Mouse (Mus musculus): ENCODE data around the gene Thada.
"Not testable (repeated sequence)": the region's sequence is repeated elsewhere in the genome, so short reads cannot be mapped to it uniquely, and the experiment has no call there.

The Thada gene

DNA sequence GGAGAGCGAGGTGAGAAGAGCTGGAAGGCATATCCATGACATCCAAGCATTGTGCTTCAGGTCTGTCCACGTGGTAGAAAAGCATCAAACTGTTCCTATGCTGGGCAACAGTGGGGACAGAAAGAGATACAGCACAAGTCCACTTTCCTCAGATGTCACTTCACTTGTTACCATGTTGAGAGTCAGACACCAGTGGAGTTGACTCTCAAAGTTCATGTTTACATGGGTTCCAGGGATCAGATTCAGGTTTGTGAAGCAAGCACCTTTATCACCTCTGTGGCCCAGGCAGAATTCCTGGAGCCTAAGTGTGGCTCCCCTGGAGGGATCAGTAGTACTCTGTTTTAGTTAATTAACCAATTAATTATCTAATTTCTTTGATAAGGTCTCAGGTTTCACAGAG is 232.2 kb downstream of the Thada start:
- DNase-seq (ENCODE audit: extremely low read depth, insufficient read length, low spot score) = no peak

DNA sequence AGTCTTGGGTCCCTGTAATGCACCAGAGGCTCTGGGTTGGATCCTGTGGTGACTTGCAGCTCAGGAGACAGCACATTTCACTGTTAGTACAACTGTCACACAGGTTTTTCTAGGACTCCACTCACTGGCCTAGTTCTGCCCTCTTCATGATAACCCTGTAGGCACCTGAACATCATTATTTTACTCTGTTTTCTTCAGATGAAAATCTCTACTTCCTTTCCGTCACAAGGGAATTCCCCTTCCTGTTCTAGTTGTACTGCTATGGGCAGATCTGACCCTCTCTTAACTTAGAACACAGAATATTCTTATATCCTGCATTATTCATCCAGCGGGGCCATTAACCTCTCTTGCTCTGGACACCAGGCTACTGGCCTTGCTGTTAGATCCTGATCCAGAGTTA is 234.6 kb downstream of the Thada start:
- DNase-seq (ENCODE audit: extremely low read depth, insufficient read length, low spot score) = no peak

DNA sequence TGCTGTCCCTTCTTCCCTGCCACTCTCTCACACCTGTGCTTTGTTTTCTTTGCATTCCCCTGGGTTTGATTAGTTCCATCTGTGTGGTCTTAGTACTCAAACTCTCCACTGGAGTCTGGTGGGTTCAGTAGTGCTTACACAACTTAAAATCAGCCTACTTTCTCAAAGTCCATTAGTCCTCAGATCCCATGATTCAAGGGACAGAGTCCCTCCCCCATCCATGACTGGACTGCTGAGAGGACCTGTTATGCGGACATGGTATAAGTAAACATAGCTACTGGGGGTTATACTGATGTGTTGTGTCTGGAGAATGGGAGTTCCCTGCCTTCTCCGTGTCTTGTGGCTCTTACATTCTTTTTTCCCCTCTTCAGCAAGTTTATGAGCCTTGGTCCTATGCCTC is 237.8 kb downstream of the Thada start:
- no peak for DNase-seq (ENCODE audit: extremely low read depth, insufficient read length, low spot score)

DNA sequence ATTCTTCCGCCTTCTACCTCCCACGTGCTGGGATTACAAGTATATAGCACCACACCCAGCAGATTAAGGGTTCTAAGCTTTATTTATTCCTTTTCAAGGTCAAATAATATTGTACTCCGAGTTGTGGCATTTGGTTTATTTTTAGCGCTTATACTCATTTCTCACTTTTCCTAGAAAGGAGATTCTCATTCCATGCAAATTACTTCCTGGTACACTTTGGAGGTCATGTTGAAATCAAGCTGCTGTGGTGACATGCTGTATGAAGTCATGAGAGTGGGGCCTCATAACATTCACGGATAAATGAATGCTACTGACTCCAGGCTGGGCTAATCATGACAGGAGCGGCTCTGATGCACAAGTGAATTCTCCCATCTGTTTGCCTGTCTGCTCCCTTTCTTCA is 239.3 kb downstream of the Thada start:
- no peak for DNase-seq (ENCODE audit: extremely low read depth, insufficient read length, low spot score)

DNA sequence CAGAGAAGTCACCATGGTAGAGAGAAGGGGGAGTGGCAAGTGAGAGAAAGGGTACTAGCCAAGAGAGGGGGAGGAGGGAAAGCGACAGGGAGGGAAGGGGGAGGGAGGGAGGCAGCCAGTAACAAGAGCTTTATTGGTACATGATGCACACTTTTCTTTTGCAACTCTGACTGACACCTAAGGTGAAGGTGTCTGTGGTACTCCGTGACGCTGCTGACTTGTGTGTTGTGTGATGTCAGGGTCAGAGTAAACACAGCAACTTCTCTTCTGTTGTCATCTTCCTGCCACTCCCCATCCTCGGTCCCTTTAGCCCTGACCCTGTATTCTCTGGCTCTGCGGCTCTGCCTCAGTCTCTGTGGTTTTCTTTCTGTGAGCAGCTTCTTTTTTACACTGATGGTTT is 239.8 kb downstream of the Thada start:
- DNase-seq (ENCODE audit: extremely low read depth, insufficient read length, low spot score) = no peak

DNA sequence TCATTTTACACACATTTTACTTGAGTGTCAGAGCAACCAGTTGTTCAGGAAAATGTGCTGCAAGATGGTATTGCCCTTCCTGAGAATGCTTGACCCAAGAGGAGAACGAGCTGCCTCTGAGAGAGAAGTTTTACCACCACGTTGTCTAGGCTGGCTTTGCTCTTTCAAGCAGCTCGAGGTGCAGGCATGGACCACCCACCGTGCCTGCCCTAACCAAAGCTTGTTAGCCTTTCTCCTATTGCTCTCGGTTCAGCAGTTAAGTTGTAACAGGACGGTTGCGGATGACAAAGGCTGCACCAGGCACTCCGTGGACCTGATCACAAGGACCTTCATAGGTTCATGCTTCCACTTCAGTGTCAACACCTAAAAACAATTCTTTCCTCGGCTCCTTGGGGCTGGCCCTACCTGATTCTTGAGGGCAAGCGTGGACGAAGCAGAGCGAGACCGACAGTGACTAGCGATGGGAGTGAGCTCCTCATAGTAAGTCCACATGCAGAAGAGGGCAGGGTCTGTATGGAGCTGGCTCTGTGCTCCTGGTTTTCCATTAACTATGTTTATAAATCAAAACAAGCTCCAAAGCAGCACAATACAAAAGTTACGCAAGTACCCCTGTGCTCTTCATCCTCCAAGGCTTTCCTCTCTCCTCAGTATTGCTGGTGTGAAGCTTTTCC is 241.7 kb downstream of the Thada start:
- DNase-seq (ENCODE audit: extremely low read depth, insufficient read length, low spot score) = no peak

DNA sequence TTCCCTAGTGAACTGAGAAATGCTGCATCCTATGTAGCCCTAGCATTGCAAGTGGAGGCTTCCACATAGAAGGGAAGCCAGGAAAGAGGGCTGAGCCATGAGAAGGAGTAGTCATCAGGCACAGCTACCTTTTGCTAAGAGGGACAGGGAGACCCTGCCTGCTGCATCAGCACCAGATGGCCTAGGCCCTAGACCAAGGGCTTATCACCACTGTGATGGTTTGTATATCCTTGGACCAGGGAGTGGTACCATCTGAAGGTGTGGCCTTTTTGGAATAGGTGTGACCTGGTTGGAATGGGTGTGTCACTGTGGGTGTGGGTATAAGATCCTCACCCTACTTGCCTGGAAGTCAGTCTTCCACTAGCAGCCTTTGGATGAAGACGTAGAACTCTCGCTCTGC is 247.2 kb downstream of the Thada start:
- DNase-seq (ENCODE audit: extremely low read depth, insufficient read length, low spot score) = not testable (repeated sequence)

DNA sequence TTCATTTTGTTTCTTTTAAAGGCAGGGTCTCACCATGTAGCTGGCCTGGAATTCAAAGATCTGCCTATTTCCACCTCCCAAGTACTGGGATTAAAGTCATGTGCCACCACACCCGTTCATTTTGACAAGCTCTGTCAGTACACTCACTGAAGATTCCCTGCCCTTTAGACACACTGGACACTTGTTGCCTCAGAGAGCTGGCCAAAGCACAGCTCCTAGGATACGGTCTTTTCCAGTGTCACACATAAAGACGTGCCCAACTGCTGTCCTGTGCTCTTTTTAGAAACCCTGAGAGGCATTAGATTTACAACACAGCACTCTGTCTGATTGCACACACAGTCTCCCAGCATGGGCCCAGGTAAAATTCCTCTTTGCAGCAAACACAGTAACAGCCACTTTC is 248.3 kb downstream of the Thada start:
- DNase-seq (ENCODE audit: extremely low read depth, insufficient read length, low spot score) = no peak

DNA sequence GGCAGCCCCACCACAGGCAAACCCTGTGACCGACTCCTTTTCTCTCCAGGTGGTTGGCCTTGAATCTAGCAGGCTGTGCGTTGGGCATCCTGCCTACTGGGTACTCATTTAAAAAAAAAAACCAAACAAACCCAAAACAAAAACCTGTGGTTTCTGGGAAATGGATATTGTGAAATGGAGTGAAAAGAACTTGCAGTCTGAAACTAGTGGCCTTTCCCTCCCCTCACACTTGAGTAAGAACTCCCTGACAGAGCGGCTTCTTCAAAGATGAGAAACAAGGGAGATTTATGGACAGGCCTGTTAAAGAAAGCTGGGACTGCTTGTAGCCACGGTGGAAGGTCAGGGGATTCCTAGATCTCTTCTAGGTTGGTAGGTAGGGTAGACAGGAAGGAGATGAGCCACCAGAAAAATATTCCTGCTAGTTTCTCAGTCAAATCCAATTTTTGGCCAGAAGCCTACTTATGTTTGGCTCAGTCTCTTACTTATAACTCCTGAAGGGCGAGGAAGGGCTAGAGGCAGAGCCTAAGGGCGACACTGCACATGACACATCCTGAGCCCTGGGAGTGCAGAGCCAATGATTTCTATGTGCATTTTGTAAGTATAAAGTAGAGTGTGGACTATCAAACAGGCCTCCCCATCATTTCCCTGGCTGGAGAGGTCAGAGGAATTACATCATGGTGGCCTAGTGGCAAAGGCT is 250.6 kb downstream of the Thada start:
- peak; percentile 75 for DNase-seq (ENCODE audit: extremely low read depth, insufficient read length, low spot score)

DNA sequence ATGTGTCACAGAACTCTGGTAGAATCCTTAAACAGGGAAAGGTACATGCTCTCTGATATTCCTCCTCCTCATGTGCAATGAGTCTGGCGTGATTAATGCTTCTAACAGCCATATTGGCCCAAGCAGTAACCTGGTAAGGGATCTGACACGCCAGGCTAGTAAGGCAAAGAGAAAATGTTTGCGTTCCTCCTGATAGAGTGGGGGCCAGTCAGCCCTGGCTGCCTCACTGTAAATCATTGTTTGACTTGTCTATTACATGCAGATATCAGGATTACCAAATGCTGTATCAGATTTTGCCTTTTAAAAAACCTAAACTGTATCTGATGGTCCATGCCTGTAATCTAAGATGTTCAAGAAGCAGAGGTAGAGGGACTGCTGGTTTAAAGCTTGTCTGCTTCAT is 252.5 kb downstream of the Thada start:
- no peak for DNase-seq (ENCODE audit: extremely low read depth, insufficient read length, low spot score)

DNA sequence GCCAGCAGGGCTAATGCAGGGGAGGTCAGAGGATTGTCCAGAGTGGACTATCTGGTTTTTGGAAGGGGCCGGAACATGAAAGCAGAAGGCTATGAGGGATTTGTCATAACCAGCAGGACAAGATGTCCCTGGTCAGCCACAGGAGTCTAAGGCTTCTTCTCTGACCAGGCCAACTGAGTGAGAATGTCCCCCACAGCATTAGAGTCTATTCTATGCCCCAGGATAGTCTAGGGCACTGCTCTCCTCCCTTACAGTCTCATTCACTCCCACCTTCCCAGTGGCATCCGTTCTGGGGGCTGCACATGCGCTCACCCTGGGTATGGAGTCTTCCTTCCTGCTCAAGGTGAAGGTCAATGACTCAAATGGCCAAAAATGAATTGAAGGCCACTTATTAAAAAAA is 258.4 kb downstream of the Thada start:
- no peak for DNase-seq (ENCODE audit: extremely low read depth, insufficient read length, low spot score)

DNA sequence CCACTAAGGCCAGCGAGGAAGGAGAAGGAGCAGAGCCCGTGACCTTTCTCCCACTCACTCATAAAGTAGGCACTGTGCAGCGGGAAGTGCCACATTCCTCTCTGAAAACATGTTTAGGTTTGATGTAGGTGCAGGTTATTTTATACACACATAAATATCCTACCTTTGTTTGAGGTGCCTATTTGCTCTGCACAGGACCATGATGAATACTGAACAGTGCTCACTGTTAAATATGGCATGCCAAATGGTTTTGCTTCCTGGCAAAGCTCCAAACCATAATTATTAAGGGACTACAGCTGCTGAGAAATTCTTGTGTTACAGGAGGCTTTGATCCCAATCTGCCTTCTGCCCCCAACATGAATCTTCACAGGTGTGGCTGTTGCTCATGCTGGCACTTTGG is 259.8 kb downstream of the Thada start:
- DNase-seq (ENCODE audit: extremely low read depth, insufficient read length, low spot score) = no peak

DNA sequence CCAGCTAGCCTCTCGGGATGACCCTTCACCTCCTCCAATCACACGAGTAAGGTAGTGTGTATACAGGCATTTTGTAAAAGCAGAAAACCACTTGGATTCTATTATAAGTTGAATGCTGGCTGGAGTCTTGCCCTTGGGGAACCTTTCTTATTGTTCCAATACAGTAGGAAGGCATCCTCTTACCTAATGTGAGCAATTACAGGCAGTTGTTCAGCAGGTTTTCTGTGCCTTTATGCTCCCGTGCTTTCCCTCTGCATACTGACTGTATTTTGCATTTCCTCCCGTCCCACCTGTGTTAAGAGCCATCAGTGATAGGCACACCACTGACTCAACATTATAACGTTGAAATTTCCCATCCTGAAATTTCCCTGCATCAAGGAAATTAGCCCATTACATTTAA is 261.0 kb downstream of the Thada start:
- DNase-seq (ENCODE audit: extremely low read depth, insufficient read length, low spot score) = no peak

DNA sequence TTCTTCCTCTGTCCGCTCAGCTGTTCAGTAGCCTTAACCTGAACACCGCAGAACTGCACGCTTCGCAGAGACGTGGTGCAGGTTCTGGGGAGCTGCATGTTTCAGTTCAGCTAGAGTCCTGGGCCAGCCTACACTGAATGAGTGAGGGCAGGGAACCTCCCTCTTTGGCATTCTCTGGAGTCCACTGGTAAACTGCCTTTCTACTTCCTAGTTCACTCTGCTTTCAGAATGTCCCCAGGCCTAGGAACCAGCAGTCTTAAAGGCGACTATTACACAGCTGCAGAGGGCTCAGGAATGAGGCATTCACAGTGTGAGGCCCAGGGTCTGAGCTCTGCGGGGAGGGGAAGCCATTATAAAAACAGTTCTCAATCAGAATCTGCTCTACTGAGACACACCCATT is 262.7 kb downstream of the Thada start:
- no peak for DNase-seq (ENCODE audit: extremely low read depth, insufficient read length, low spot score)

DNA sequence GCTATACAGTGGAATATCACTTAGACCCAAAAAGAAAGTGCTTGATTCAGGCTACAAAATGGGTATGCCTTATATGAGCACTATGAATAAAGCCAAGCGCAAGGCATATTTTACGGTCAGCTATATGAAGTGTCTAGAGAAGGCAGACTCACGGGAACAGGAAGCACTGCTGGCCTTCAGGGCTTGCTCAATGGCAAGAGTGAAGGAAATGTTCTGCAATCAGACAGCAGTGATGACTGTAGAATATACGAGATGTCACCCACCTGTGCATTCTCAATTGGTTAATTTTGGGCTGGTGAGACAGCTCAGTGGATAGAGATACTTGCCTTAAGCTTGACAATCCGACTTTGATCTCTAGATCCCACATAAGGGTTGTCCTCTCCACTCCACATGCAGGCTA is 264.8 kb downstream of the Thada start:
- DNase-seq (ENCODE audit: extremely low read depth, insufficient read length, low spot score) = no peak

DNA sequence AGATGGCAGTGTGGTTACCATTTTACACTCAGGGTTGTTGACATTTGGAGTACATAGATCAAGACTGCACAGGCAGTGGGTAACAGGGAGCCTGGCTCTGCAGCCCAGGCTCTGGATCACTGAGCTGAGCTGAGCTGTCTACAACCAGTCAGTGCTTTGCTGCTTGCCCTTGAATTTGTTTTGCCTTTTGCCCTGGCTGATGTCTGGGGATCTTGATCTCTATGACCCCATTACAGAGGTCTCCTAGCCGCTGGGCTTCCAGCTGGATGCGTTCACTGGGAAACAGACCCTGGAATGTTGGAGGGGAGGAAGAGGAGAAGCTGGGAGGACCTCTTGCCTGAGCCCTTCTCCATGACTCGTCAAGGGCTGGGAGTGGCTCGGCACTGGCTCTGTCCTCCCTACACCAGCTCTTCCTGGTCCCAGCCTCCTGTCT is 268.1 kb downstream of the Thada start:
- DNase-seq (ENCODE audit: extremely low read depth, insufficient read length, low spot score) = no peak

DNA sequence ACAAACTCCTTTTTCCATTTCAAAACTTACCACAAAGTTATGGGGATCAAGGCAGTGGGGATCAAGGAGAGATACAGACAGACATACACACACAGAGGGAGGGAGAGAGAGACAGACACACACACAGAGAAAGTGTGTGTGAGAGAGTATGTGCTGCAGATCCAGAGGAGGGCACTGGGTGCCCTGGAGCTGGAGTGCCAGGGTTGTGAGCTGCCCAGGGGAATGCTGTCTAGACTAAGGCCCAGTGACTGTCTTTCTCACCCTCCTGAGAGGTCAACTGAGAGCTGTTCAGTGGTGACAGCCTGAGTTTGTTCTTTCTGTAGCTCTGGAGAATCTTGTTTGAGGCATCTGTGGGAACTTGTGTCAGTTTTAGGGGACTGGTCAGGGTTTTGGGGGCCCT is 269.7 kb downstream of the Thada start:
- DNase-seq (ENCODE audit: extremely low read depth, insufficient read length, low spot score) = no peak

DNA sequence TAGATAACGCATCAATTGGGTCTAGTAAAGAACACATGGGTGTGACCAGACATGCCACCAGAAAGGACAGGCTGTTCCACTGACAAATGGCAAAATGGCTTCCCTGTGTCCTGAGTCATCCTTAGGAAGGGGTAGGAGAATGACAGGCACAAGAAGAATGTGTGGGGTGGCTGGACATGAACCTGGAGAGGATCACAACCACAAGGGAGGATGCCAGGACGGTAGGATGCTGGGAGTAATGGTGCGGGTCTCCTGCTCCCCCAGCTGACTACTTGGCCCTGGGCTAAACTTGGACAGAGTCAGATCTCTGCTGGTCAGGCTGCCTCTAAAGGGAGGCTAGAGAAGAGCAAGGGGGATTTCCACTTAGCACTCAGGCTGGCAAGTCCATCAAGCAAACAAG is 270.2 kb downstream of the Thada start:
- peak; percentile 73 for DNase-seq (ENCODE audit: extremely low read depth, insufficient read length, low spot score)

DNA sequence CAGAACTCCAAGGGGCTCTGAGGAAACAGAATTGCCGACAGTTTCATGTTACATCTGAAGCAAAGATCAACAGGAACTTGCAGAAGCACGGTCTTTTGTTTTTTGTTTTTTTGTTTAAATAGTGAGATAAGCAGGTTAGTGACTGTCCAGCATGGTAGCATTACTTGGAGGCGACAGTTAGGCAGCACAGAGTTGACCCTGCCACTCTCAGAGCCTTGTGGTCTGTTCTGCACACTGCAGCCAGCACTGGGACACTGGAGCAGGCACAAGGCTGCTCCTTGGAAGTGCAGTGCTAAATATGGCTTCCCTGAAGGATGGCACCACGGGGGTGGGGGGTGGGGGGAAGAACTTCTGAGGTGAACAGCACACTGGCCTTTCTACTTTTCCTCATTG is 271.0 kb downstream of the Thada start:
- DNase-seq (ENCODE audit: extremely low read depth, insufficient read length, low spot score) = no peak

DNA sequence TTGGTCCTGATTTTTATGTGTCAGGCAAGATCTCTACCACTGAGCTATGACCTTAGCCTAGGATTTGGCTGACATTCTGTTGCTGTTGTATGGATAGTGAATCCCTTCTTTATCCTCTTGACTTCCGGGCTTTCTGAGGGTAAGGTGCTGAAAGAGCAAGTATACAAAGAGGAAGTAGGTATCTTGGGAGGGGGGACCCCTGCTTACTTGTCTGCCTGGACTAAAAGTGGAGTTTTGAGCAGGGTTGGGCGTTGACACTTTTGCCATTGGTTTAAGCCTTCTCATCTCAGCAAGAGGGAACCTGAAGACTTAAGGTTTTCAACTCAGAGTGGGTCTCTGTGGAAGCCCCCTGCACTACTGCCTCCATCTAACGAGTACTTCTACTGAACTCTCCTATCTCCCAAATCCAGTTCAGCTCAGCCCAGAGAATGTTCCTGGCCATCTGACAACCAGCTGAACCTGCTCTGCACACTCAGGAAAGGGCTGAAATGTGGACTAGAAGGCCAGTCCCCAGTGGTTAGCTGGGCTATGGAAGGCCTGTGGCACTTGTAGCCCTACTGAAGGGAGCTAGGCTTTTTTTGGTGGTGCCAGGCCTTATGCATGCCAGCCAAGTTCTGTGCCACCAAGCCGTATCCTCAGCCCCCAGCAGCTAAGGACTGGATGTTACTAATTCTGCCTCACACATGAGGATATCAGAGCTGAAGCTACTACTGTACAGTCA is 271.6 kb downstream of the Thada start:
- DNase-seq (ENCODE audit: extremely low read depth, insufficient read length, low spot score) = no peak

DNA sequence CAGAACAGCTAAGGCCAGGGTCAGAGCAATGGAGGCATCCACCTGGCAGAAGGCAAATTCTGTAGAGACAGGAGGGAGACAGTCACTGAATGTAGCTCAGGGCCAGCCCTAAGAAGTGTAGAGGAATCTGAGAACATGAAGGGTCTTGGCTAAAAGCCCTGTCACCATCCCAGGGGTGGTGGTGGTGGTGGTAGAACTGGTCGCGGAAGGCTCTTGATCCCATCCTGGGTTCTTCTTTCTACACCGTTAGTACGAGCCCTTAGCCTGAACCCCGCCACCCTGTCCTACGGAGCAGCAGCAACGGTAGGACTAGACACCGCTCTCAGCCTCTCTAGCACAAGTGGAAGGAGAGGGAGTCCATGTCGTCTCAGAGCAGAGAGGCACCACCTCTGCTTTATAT is 272.6 kb downstream of the Thada start:
- no peak for DNase-seq (ENCODE audit: extremely low read depth, insufficient read length, low spot score)

DNA sequence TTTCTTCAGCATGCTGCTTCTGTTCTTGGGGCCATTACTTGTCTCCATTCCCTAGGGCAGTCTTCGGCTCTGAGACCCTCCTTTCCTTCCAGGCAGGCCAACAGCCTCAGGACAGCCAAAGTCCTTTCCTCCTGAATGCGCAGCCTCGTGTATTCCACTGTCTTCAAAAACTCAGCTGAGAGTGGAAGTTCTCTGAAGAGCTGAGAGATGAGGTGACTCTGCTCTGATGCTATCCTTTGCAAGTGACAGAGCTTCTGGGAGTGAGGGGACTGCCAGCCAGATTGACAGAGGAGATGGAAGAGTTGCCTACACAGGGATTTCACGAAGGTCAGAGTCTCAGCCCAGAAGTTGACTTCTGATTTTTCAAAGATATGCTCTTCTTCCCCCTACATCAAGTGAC is 274.1 kb downstream of the Thada start:
- no peak for DNase-seq (ENCODE audit: extremely low read depth, insufficient read length, low spot score)

Data from 3134 (cell line).